Mouse (Mus musculus): ENCODE data around the gene Mamld1. TPM values are rescaled to one million over a fixed set of nuclear protein-coding genes. Genes with fewer than 3 reads are reported as not detected.

Gene Mamld1
- polyA plus RNA-seq, 1 experiment from 2014 or later, result 8.6 TPM

GRCm38 (mm10) chrX:71183671-71184070, 133.6 kb downstream of the Mamld1 start:
- Histone ChIP-seq H3K9me3 (ENCODE audit: control insufficient read depth, low read length) (no peaks in the 10 kb centered on the region), H3K9ac (replicated peaks; ENCODE audit: low read length) (no peak overlapping the region), H3K36me3 (ENCODE audit: control insufficient read depth, insufficient read depth, low read length) (no peaks in the 10 kb centered on the region), H3K4me2 (ENCODE audit: low read length) (no peak overlapping the region), H3K27ac (replicated peaks; ENCODE audit: low read depth, low read length) (no peak overlapping the region), H3K4me1 (ENCODE audit: control insufficient read depth, insufficient read depth, low read length) (no peaks in the 10 kb centered on the region), H3K4me3 (replicated peaks; ENCODE audit: low read depth, low read length) (no peak overlapping the region), H3K27me3 (ENCODE audit: control insufficient read depth, insufficient read depth, low read length) (no peaks in the 10 kb centered on the region)
- 90% methylated on average over 4 of the region's 4 CpGs for whole genome bisulfite sequencing
- ATAC-seq (ENCODE audit: low FRiP score, low TSS enrichment) (no peak), DNase-seq (no peak)

- no peak overlapping the region for H3K4me3 ChIP-seq (replicated peaks; ENCODE audit: low read depth, low read length)
- H3K27me3 ChIP-seq (ENCODE audit: control insufficient read depth, insufficient read depth, low read length), result no peaks in the 10 kb centered on the region
- no peaks in the 10 kb centered on the region for H3K9me3 ChIP-seq (ENCODE audit: control insufficient read depth, low read length)
- H3K4me1 ChIP-seq (ENCODE audit: control insufficient read depth, insufficient read depth, low read length), result no peaks in the 10 kb centered on the region
- ATAC-seq (ENCODE audit: low FRiP score, low TSS enrichment) (no peak), DNase-seq (no peak)
- no peak overlapping the region for H3K9ac ChIP-seq (replicated peaks; ENCODE audit: low read length)
- no peak overlapping the region for H3K4me2 ChIP-seq (ENCODE audit: low read length)
- H3K36me3 ChIP-seq (ENCODE audit: control insufficient read depth, insufficient read depth, low read length), result no peaks in the 10 kb centered on the region
- WGBS, result 86% methylated on average over 1 of the region's 1 CpGs
- no peak overlapping the region for H3K27ac ChIP-seq (replicated peaks; ENCODE audit: low read depth, low read length)
Observed at GRCm38 (mm10) chrX:71186396-71186795, 136.3 kb downstream of the Mamld1 start.

GRCm38 (mm10) chrX:71204776-71205175, 154.7 kb downstream of the Mamld1 start:
- DNase-seq, result no peak
- H3K9ac ChIP-seq (replicated peaks; ENCODE audit: low read length), result no peak overlapping the region
- H3K9me3 ChIP-seq (ENCODE audit: control insufficient read depth, low read length), result no peaks in the 10 kb centered on the region
- no peak overlapping the region for H3K4me3 ChIP-seq (replicated peaks; ENCODE audit: low read depth, low read length)
- H3K36me3 ChIP-seq (ENCODE audit: control insufficient read depth, insufficient read depth, low read length), result no peaks in the 10 kb centered on the region
- H3K4me2 ChIP-seq (ENCODE audit: low read length), result no peak overlapping the region
- 77% methylated on average over 2 of the region's 2 CpGs for WGBS
- H3K27me3 ChIP-seq (ENCODE audit: control insufficient read depth, insufficient read depth, low read length), result no peaks in the 10 kb centered on the region
- no peak overlapping the region for H3K27ac ChIP-seq (replicated peaks; ENCODE audit: low read depth, low read length)
- no peak for ATAC-seq (ENCODE audit: low FRiP score, low TSS enrichment)
- no peaks in the 10 kb centered on the region for H3K4me1 ChIP-seq (ENCODE audit: control insufficient read depth, insufficient read depth, low read length)

Other genes with a start within 250 kb of the Mamld1 start
- 4.7 and 5.1 TPM in 2 replicates for gene Mtm1, start 160.5 kb downstream of the Mamld1 start, polyA plus RNA-seq (2014; fragmentation: Nextera tagmentation; extraction: Ambion mirVana)